Mouse (Mus musculus) embryonic facial prominence, embryonic 15.5 days (tissue): ENCODE data around the gene Syngr1. TPM values are rescaled to one million over a fixed set of nuclear protein-coding genes. Genes with fewer than 3 reads are reported as not detected.
A peak's percentile ranks its signal among the peaks of the same experiment; 100 is the strongest.

Experiments
- ATAC-seq: fragments of 200-750 bp; cut with Nextera tagmentation; 2 replicates; pipeline ENCODE4 v1.8.0; 2017; ENCODE audit warnings: low read depth, moderate TSS enrichment; ENCODE audit not compliant: insufficient number of reproducible peaks, low FRiP score, low TSS enrichment
- H3K27ac ChIP-seq: fragments of 300-500 bp; sonication (generic); replicated peaks from 2 replicates; pipeline ENCODE4 v1.5.1; 2015; ENCODE audit warnings: mild to moderate bottlenecking, inconsistent platforms
- H3K27me3 ChIP-seq: fragments of 300-500 bp; sonication (generic); 2 replicates; pipeline ENCODE4 v1.6.1; 2015; ENCODE audit warnings: inconsistent platforms
- H3K36me3 ChIP-seq: fragments of 300-500 bp; sonication (generic); 2 replicates; pipeline ENCODE4 v1.6.1; 2015; ENCODE audit warnings: mild to moderate bottlenecking, inconsistent platforms
- H3K4me1 ChIP-seq: fragments of 300-500 bp; sonication (generic); 2 replicates; pipeline ENCODE4 v1.6.1; 2015; ENCODE audit warnings: inconsistent platforms
- H3K4me2 ChIP-seq: fragments of 300-500 bp; sonication (generic); replicated peaks from 2 replicates; pipeline ENCODE4 v1.6.1; 2015; ENCODE audit warnings: mild to moderate bottlenecking, inconsistent platforms
- H3K4me3 ChIP-seq: fragments of 300-500 bp; sonication (generic); replicated peaks from 2 replicates; pipeline ENCODE4 v1.5.1; 2015; ENCODE audit warnings: mild to moderate bottlenecking, inconsistent platforms
- H3K9ac ChIP-seq: fragments of 300-500 bp; sonication (generic); 2 replicates; pipeline ENCODE4 v1.6.1; 2015; ENCODE audit warnings: inconsistent platforms
- H3K9me3 ChIP-seq: fragments of 300-500 bp; sonication (generic); replicated peaks from 2 replicates; pipeline ENCODE4 v1.6.1; 2016; ENCODE audit warnings: inconsistent platforms
- WGBS: fragments of 180-500 bp; shearing (Covaris S2); methylation state at CpG from one replicate; pipeline ENCODE4 v1.1.7; 2015; 5-methylcytosine and 5-hydroxymethylcytosine counted together
- polyA plus RNA-seq: library from polyadenylated mRNA; unstranded; fragments of >200 nt; fragmentation: Nextera tagmentation; extraction: Ambion mirVana; gene quantifications from 2 replicates; pipeline ENCODE4 v1.2.1, GENCODE M21; 2015

Gene Syngr1
- polyA plus RNA-seq, 1 experiment from 2014 or later, result 13.7 TPM

DNA sequence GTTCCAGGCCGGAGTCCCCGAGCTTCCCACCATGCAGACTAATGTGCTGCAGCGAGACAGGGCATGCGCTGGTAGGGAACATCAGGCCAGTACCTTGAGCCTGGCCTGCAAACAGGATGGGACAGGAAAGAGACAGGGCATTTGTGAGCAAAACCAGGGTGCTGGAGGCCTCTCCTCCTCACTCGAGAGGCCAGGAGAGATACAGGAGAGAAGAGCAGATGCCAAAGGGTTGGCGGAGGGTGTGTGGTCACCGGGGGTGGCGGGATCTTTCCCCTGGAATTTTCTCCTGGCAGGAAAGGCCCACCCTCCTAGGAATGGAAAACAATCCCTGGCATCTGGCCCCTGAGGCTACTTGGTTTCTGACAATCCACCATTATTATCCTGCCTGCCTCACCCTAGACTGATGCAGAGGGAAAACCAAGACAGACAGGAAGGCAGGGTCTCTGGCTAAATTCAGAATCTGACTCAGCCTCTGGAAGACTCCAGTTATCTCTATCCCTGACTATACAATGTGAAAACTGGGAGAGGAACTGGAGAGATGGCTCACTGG lies 21.0 kb upstream of the Syngr1 start:
- WGBS, result 24% methylated on average over 8 of the region's 8 CpGs
- H3K4me3 ChIP-seq, result no peak overlapping the region
- peak overlapping the region; percentile 29; the same call in 1 of the 2 replicates for H3K27ac ChIP-seq
- H3K36me3 ChIP-seq, result no peaks in the 10 kb centered on the region
- H3K4me2 ChIP-seq, result no peak overlapping the region
- no peaks in the 10 kb centered on the region for H3K9me3 ChIP-seq
- H3K4me1 ChIP-seq, result peaks cover 27% of the 10 kb centered on the region
- H3K27me3 ChIP-seq, result no peaks in the 10 kb centered on the region
- no peak overlapping the region for H3K9ac ChIP-seq
- ATAC-seq, result no peak

DNA sequence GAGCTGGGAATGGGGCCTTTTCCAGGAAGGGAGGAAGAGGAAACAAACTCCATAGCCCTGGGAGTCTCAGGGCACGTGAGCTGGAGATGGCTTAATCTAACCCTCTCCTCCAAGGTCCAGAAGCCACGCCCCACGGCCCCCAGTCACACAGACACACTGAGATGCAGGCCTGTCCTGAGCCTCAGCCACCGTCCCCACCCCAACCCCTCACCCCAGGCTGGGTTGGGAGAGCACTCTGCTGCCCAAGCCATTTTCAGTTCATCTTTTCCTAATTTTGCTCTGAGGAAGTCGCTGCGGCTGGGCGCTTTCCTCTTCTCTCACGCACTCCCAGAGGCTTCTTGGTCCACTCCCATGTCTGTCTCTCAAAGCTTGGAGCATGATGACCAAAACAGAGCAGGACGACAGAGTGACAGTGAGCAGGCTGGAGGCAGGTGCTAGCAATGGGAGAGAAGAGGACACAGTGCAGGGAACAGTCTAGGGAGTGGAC lies 19.1 kb upstream of the Syngr1 start:
- Histone ChIP-seq H3K36me3 (peaks cover 2% of the 10 kb centered on the region), H3K4me1 (peaks cover 33% of the 10 kb centered on the region), H3K9ac (no peak overlapping the region), H3K9me3 (no peaks in the 10 kb centered on the region), H3K4me3 (no peak overlapping the region), H3K4me2 (no peak overlapping the region), H3K27ac (no peak overlapping the region), H3K27me3 (no peaks in the 10 kb centered on the region)
- no peak for ATAC-seq
- 29% methylated on average over 9 of the region's 9 CpGs for WGBS

DNA sequence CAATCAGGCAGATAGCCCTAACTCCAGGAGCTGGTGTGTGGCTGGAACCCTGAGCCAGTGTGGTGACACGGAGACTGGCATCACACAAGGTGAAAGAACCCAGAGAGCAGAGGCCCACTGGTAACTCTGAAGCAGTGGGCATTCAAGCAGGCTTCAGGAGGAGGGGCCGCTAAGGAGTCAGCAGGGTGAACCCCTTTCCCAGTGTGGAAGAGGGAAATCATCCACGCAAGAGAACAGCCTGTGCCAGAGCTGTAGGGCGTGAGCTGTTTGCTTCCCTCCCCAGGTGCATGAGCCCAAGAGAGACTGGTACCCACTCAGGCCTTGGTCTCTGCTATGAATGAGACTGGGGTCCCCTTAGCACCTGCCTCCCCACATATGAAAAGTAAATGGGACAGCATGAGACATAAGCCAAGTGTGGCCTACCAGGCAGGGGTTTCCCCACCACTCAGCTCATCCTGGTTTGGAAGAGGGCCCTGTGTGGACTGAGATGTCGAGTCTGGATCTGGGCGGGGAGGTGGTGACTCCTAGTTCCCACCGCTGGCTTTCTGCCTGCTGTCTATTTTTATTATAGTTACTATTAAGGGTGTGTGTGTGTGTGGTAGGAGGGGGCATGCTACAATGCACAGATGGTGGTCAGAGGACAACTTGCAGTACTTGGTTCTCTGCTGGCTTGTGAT lies 18.4 kb upstream of the Syngr1 start:
- no peak for ATAC-seq
- Histone ChIP-seq H3K27ac (0 out of 2 replicates have a peak overlapping the region, but pooled peaks have one; percentile 6), H3K36me3 (peaks cover 8% of the 10 kb centered on the region), H3K9me3 (no peaks in the 10 kb centered on the region), H3K4me1 (peaks cover 28% of the 10 kb centered on the region), H3K9ac (no peak overlapping the region), H3K4me3 (no peak overlapping the region), H3K27me3 (no peaks in the 10 kb centered on the region), H3K4me2 (no peak overlapping the region)
- WGBS, result 69% methylated on average over 7 of the region's 7 CpGs

DNA sequence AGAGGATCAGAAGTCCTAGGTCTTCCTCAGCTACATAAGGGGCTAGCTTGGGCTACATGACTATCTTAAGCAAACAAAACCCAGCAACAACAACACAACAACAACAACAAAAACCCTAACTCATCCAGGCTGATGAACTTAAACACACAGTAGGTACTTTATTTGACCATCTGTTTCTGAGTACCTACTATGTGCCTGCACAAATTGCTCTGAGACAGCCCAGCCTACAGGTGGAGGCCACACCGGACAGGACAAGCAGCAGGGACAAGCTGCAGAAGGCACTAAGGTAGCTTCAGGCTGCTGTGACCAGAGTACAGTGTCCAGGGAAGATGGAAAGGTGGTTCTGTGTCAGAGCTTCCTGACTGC lies 17.9 kb upstream of the Syngr1 start:
- no peak overlapping the region for H3K27ac ChIP-seq
- peaks cover 28% of the 10 kb centered on the region for H3K4me1 ChIP-seq
- H3K9ac ChIP-seq, result no peak overlapping the region
- no peaks in the 10 kb centered on the region for H3K27me3 ChIP-seq
- WGBS, result 88% methylated on average over 1 of the region's 1 CpGs
- H3K9me3 ChIP-seq, result no peaks in the 10 kb centered on the region
- ATAC-seq, result no peak
- H3K4me2 ChIP-seq, result no peak overlapping the region
- H3K4me3 ChIP-seq, result no peak overlapping the region
- H3K36me3 ChIP-seq, result peaks cover 13% of the 10 kb centered on the region

DNA sequence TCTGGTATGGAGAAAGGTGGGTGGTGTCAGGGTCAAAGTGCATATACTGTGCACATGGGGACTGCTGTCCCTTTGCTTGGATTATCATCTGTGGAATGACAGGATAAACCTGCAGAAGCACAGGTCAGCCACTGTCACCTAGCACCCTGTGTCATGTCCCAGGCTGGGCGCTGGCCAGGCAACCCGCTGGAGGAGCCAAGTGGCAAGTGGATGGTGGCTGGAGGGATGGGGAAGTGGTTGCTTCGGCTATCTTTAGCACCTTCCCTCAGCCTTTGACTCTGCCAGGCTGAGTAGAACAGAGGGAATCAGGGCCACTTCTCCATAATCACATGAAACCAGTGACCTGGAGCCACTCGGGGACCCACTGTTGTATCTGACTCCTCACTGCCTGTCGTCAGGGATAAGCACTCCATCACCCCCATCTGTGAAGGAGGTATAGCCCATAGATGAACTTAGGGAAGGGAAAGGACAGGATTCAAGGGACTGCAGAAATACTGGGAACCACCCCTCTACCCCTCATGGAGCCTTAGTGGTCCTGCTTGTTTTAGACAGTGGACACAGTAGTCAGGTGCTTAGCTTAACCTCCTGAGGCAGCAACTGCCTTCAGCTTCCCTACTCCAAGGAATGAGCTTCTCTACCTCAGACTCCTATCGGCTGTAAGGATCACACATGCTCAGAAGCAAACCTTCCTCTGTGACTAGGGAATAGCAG lies 16.3 kb upstream of the Syngr1 start:
- Histone ChIP-seq H3K4me1 (peaks cover 31% of the 10 kb centered on the region), H3K4me3 (no peak overlapping the region), H3K36me3 (peaks cover 29% of the 10 kb centered on the region), H3K4me2 (no peak overlapping the region), H3K27me3 (no peaks in the 10 kb centered on the region), H3K27ac (peak overlapping the region; percentile 82; the same call in 1 of the 2 replicates), H3K9ac (no peak overlapping the region), H3K9me3 (no peaks in the 10 kb centered on the region)
- no peak for ATAC-seq
- WGBS, result 70% methylated on average over 6 of the region's 6 CpGs

DNA sequence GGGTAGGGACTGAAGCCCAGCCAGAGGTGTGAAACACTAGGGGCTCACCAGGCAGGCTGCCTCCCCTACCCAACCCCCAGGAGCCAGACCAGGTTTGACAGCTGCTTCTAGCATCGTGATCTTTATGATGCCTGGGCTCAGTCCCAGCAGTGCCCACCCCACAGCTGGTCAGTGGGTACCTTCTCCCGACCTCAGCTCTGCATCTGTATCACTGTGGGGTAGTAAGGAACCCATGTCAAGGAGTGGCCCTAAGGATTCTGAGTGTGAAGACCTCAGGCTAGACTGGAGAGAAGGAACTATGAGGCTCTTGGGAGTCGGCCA lies 15.8 kb upstream of the Syngr1 start:
- Histone ChIP-seq H3K9ac (no peak overlapping the region), H3K36me3 (peaks cover 34% of the 10 kb centered on the region), H3K4me3 (no peak overlapping the region), H3K27me3 (no peaks in the 10 kb centered on the region), H3K4me1 (peaks cover 32% of the 10 kb centered on the region), H3K9me3 (no peaks in the 10 kb centered on the region), H3K4me2 (no peak overlapping the region), H3K27ac (peak overlapping the region; percentile 82)
- 34% methylated on average over 3 of the region's 3 CpGs for WGBS
- ATAC-seq, result no peak

DNA sequence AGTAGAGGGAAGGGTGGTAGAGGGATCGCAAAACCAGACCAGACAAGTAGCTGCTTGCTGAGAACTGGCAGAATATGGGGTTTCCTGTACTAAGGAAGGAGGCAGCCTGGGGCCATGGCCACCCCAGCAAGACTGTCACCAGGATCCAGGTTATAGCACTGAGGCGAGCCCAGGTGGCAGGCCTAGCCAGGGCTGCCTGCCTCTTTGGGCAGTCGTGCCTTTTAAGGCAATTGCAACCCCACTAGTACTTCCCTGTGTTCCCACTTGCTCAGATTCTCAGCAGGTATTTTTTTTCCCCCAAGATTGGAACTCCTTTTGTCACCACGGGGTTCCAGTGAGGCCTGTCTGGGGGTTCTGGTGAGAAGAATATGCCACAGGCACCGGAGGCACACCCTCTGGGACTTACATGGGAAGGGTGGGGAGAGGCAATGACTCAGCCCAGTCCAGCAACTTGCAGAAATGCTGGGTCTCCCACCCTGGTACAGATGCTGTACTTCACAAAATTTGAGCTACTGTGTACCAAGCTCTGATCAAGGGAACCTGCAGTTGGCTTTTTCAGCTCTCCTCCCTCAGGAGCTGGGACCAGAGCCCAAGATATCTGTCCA lies 15.3 kb upstream of the Syngr1 start:
- peak; percentile 36; the same call in 1 of the 2 replicates for ATAC-seq

DNA sequence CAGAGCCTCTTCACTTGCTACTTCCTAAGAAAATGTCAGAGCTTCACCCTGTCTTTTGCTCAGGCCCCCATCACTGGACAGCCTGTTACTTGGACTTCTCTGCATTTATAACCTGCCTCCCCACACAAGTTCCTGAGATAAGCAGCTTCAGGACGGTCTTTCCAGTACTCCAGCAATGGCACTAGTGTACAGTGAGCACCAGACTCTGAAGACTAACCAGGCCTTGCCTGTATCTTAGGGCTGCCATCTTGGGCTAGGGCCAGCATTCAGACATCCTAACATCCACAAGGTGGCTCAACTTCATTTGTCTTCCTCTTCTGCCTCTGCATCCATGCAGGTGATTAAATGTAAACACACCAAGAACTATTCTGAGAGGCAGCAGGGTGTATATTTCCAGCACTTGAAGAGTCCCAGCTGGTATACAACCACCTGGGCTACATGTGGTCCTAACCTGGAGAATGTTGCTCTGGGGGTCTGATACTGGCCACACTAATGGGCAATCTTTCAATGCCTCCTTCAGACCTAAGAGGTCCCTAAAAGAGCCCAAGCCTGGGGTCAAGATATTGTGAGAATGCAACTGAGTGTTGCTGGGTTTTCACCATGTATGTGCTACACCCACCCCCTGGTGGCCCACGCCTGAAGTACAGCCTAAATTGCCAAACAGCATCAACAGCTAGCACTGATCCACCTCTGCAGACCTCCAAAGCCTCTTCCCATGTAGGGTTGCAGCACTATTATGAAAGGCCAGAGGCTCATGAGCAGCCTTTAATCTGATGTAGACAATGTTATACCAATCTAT lies 14.6 kb upstream of the Syngr1 start:
- Histone ChIP-seq H3K4me3 (no peak overlapping the region), H3K27ac (peak overlapping the region; percentile 82; the same call in 1 of the 2 replicates), H3K9ac (no peak overlapping the region), H3K9me3 (no peaks in the 10 kb centered on the region), H3K27me3 (no peaks in the 10 kb centered on the region), H3K4me2 (no peak overlapping the region), H3K4me1 (peaks cover 41% of the 10 kb centered on the region), H3K36me3 (peaks cover 46% of the 10 kb centered on the region)
- no peak for ATAC-seq
- WGBS, result 6% methylated on average over 2 of the region's 2 CpGs

More for the DNA sequence above, 15.3 kb upstream of the Syngr1 start:
- H3K4me2 ChIP-seq, result no peak overlapping the region
- peaks cover 34% of the 10 kb centered on the region for H3K4me1 ChIP-seq
- no peaks in the 10 kb centered on the region for H3K27me3 ChIP-seq
- 25% methylated on average over 5 of the region's 5 CpGs for WGBS
- H3K9ac ChIP-seq, result no peak overlapping the region
- no peak overlapping the region for H3K4me3 ChIP-seq
- H3K36me3 ChIP-seq, result peaks cover 39% of the 10 kb centered on the region
- H3K27ac ChIP-seq, result peak overlapping the region; percentile 82
- no peaks in the 10 kb centered on the region for H3K9me3 ChIP-seq

DNA sequence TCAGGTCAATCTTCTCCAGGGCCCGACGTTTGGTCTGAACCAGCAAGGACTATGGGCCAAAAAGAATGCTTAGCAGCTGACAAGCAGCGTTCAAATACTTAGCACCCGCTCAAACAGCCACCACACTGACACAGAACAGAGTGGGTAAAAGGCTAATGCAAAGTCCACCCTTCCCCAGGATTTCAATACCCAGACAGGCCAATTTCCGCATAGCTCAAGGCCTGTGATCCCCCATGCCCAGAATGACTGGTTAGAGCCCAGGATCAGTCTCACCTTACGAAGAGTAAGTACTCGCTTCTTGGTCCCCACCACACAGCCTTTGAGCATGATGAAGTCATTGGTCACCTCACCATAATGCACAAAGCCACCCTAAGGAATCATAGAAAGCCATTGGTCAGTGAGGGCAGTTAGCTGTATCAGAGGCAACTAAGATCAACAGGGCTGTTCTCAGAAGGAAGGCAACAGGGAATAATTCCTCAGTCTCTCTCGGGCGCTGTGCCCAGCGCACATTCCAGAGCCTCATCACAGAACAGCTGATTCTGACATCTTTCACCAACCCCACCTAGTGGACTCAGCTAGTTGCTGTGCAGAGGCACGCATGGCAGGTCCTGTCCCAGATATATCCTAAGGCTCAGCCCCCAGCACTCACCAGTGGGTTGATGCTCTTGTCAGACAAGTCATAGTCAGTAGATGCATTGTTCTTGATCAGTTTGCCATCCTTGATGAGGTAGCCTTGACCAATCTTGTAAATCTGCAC lies 12.9 kb upstream of the Syngr1 start:
- 71% methylated on average over 11 of the region's 11 CpGs for WGBS
- Histone ChIP-seq H3K36me3 (peaks cover 52% of the 10 kb centered on the region), H3K27ac (no peak overlapping the region), H3K4me3 (no peak overlapping the region), H3K4me1 (peaks cover 40% of the 10 kb centered on the region), H3K9ac (no peak overlapping the region), H3K9me3 (no peaks in the 10 kb centered on the region), H3K4me2 (no peak overlapping the region), H3K27me3 (no peaks in the 10 kb centered on the region)
- no peak for ATAC-seq

DNA sequence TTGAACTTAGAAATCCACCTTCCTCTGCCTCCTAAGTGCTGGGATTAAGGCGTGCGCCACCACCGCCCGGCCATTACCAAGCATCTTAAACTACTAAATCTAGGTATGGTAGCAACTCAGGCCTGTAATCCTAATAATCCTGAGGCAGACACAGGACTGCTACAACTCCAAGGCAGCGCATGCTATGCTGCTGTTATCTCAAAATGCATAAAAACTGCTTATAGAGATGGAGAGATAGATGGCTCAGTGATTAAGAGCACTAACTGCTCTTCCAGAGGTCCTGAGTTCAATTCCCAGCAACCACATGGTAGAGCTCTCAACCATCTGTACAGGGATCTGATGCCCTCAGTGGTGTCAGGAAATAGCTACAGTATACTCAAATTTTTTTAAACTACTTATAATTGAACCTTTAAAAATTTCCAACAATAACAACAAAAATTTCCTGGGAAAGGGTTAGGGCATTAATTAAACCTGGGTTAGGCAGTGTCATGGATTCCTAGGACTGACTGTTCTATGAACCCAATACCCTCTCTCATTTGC lies 11.9 kb upstream of the Syngr1 start:
- Histone ChIP-seq H3K9me3 (no peaks in the 10 kb centered on the region), H3K27me3 (no peaks in the 10 kb centered on the region), H3K27ac (no peak overlapping the region), H3K4me3 (no peak overlapping the region), H3K9ac (no peak overlapping the region), H3K4me1 (peaks cover 40% of the 10 kb centered on the region), H3K36me3 (peaks cover 52% of the 10 kb centered on the region), H3K4me2 (no peak overlapping the region)
- WGBS, result 91% methylated on average over 5 of the region's 5 CpGs
- no peak for ATAC-seq
